Mouse (Mus musculus) T-cell, adult 2 months (primary cell): ENCODE data around the gene Grwd1.

ENCODE experiments used
- DNase-seq: peaks from one replicate; pipeline ENCODE4 v3.0.0; 2022; ENCODE audit warnings: low spot score

Gene Grwd1

DNA sequence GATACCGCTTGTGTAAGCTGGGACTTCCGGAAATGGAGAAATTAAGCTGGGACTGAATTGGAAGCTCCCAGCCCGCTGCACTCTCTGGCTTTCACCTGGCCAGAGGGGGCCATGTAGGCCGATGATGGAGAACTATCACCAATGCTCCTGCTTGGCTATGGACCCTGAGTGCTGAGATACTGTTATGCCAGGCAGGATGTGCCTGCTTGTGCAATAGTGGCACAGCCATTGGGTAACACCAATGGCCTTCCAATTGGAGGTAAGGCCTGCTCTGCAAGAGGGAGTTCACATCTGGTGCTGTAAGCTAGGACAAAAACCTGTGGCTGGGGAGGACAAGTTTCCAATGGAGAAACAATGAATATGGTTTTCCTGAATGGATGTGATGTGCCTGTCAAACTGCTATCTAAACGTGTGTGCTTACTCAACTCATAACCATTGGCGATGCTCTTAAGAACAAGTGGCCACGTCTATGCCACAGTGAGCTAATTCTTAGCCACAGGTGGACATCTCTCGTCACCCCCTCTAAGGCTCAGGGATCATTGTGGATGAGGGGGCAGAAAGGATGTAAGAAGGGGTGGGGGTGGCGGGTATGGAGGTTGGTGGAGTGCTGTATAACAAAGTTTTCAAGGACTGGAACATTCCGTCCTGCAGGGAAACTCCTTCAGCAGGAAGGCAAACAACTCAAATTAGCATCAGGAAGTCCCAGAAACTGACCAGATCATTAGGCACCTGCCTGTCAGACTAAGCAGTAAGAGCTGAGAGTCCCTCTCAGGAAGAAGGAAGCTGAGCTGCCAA lies 12.4 kb upstream of the Grwd1 start:
- no peak for DNase-seq

DNA sequence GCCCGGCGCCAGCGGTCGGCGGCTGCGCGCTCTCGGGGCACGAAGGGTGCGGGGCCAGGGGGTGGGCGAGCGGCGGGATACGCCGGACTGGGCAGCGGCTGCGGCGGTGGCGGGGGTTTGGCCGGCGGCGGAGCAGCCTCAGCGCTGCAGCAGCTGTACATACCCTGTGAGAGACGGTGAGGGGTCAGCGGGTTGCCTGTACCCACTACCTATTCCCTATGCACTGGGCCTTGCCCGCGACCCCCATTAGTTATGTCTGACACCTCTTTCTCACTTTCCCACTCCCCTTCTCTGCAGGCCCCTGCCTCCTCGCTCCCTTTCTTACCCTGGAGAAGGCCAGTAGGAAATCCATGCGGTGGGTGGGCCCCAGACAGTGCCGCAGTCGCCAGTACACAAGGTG lies 3.2 kb upstream of the Grwd1 start:
- DNase-seq: no peak

DNA sequence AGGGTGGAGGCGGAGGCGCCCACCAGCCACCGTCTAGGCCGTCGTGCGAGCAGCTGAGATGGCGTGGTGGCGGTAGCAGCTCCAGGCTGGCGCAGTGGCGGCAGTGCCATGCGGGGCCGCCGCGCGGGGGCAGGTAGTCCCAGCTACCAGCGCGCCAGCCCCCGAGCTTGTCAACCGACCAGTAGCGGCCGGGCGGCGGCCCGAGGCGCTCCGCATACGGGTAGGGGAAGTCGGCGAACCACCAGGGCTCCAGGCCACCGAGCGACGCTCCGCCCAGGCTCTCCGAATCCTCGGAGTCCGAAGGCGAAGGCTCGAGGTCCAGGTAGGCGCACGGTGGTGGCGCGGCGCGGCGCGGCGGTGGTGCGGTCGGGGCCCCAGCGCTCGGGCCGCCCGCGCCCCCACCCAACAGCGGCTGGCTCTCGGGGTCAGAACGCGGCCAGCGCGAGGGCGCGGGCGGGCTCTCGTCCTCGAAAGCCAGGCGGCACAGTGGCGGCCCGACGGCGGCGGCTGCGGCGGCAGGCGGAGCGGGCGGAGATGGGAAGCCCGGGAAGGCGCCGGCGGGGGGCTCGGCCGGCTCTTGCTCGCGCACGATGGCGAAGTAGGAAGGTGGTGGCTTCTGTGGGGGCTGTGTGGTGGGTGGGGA lies 2.5 kb upstream of the Grwd1 start:
- DNase-seq: no peak

DNA sequence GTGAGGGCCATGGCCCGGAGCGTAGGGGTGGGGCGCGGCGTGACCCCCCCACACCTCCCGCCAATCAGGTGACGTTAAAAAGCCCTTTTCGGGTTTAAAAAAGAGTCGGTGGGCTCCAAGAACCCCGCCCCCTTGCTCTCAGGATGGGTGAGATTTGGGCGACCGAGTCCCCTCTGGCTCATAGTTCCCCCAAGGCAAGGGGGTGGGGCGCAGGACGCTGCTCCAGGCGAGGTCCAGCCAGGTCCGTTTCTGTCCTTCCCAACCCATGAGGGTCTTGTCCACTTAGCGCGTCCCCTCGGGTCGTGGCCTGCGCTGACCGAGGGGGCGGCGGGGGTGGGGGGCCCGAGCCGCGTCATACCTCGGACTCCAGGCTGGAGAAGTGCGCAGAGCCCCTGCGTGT lies 1.7 kb upstream of the Grwd1 start:
- no peak for DNase-seq

DNA sequence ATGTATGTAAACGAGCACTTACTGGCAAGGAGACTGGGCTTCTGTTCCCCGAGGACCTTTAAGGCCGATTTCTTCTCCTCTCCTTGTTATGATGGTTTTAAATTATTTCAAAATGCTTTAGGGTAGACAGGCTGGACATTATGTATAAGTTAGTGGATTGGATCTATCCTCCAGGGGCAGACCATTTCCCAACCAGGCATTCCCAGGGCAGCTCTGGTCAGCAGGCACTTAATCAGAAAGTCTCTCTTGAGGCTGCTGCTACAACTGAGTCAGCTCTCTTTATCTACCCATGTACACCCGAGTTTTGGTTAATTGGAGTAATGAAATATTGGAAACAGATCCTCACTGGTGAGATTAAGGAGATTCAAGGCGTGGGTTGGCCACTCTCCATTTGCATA lies 383 bp upstream of the Grwd1 start:
- no peak for DNase-seq

DNA sequence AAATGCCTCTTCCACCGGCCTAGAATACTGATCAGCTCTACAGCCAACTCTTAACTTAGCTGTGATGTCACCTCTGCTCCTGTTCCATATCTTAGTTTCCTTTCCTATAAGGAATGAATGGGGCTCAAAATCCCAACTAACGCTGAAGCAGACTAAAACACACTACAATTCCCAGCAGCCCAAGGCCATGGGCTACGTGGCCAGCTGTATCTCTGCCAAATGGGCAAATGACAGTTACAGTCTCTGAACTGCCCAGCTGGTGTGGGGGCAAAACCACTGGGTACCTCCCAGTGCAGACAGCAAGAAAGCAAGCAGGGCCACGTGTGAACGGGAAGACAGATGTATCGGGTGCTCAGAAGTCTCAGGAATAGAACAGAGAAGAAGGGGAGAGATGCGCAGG lies 4.1 kb downstream of the Grwd1 start:
- no peak for DNase-seq

DNA sequence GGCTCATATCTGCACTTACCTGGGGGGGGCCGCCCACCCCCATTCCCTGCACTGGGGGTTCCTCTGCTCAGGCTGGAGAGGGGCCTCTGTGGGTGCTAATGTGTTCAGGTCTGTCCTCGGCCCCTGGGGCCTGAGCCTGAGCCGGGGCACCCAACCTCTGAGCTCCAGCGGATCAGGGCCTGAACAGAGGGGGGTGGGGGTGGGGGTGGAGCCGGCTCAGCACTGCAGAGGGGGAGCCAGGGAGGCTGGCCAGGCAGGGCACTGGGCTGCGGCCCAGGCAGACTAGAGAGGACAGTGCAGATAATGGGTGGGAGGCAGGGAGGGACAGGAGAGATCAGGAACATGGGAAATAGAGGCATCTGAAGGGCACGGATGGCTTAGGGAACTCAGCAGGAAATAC lies 6.1 kb downstream of the Grwd1 start, which contains the start of gene Kcnj14:
Gene Kcnj14, minus strand, starts transcription at position 185 of the 400 bp plus-strand sequence.
- DNase-seq: no peak

DNA sequence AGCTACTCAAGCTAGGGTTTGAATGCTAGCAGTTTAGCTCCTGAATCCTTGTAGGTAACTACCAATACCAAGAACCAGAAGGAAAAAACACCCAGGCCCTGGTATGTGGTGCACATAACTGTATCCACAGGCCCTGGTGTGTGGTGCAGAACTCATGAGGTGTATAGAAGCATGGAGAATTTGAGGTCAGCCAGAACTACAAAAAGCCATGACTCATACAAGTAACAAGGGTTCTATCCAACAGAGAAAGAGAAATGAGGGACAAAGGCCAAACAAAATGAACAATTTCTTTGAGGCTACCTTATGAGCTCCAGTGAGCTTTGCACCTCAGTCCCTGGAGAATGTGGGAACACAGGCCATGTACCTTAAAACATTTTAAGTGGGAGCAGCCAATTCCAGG lies 9.8 kb downstream of the Grwd1 start:
- DNase-seq: no peak

DNA sequence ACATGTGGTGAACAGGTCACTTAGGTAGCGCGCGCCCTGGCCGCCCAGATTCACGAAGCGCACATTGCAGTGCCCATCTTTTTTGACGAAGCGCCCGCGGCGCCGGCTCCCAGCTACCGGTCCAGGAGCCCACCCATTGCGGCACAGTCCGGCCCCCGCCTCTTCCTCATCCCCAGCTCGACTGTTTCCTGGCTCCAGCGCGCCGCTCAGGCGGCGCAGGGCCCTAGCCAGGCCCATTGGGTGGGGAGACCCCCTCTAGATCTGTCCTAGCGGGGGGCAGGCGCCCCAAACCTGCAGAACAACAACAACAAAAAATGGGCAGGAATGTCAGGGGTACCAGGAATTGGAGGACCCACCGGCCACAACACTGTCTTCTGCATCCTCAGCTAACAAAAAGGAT lies 10.9 kb downstream of the Grwd1 start:
- DNase-seq: no peak

DNA sequence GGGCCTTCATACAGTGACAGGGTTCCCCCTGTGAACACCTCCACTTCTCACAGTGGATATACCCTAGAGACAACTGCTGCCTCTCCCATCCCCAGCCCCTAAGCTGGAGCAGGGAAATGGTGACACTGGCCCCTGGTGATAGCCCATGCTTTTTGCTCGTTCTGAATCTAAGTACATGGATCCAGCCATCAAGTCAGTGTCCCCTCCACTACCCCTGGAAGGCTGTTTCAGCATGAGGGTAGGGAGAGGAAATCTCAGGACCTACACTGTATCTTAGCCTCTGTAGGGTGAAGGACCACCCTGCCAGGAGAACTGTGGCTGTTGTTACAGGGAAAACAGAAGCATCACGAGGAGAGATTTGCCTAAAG lies 14.8 kb downstream of the Grwd1 start:
- DNase-seq: no peak

DNA sequence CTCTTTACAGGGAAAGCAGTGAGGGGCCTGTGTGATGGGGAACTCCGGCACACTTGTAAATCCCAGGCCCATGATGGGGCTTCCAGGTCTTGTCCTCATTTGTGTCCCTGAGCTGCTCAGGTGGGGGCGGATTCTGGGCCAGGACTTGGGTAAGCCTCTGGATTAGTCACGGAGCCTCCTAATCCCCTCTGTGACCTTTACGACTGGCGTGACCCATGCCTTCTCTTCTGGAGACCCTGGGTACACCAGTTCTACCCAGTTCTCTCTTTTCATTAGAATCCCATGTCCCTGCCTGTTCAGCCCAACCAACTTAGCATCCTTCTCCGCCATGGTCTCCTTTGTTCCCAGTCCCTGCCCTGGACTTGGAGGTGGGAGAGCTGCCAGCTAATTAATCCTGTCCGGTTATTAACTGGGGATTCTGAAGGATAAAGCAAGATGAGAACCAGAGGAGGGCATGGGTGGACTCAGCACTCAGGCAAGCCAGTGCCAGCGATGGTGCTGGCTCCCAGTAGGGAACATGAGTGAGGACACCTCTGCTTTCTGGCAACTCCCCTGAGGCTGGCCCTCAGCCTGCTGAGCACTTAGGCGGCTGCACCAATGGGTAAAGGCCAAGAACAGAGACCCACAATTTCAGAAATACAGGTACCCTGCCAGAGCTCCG lies 15.3 kb downstream of the Grwd1 start:
- no peak for DNase-seq

DNA sequence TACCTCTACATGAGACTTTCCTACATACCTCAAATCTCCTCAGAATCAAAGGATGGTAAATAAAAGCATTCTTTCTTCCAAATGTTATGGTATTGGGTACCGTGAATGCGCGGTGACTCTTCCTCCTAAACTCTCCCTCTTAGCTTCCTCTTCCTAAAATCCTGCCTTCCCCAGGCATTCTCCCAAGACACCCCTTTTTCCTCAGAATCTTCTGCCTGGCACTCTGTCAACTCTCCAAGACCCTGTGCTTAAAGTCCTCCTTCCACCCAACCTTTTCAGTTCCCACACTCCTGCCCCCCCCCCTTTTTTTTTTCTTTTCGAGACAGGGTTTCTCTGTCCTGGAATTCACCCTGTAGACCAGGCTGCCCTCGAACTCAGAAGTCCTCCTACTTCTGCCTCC lies 15.9 kb downstream of the Grwd1 start:
- no peak for DNase-seq

DNA sequence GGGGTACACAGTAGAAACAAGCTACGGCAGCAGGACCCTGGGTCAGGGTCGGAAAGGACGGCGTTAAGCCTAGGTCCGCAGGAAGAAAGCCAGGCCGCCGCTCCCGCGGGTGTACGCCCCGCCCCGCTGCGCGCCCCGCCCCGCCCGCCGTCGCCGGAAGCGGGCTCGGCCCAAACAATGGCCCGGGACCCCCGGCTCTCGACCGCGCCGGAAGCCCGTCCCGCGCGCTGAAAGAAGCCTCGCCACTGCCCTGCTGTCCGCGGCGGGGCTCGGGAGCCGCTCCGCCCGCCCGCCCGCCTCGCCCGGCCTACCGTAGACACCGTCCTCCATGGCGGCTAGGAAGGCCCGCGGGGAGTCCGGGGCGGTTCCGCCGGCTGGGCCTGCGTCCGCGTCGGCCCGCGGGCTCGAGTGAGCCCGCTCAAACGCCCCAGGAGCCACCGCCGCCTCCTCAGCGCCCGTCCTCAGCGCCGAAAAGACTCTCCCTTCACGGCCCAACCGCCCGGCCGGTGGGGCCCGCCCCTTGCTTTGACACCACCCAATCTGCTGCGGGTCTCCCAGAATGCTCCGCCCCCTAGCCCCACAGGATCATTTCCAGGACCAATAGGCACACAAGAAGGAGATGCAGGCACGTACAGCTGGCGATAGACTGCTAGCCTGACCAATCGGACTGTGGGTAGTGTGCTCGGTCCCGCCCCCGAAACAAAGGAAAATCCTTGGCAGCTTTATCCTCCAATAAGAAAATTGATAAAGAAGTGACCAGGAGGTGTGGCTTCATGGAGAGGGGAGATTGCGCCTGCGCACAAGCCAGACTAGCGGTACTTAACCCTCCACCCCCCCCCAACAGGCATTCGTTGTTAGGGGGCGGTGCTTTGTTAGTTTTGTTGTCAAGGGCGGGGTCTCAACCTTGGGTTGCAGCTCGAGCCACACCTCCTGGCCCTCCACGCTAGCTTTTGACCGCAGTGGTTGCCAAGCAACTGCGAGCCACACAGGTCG lies 16.7 kb downstream of the Grwd1 start, which contains the start of gene Cyth2:
Gene Cyth2, minus strand, starts transcription at position 795 of the 993 bp plus-strand sequence.
- DNase-seq: peak; percentile 99

DNA sequence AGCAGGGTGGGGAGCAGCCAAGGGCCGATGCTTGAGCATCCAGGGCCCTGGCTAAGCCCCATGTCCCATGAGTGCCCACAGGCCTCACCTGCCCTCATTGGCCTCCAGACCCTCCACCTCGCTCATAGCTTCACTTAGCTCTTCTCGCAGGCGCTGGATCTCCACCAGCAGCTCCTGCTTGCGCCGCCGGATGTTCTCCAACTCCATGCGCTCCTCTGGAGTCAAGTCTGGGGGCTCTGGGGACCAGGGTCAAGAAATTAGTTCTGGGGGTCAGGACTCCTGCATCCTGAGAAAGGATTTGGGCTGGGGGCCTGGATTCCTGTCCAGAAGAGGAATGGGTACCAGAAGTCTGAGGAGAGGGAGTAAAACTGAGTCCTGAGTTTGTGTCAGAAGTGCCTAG lies 17.8 kb downstream of the Grwd1 start:
- no peak for DNase-seq

DNA sequence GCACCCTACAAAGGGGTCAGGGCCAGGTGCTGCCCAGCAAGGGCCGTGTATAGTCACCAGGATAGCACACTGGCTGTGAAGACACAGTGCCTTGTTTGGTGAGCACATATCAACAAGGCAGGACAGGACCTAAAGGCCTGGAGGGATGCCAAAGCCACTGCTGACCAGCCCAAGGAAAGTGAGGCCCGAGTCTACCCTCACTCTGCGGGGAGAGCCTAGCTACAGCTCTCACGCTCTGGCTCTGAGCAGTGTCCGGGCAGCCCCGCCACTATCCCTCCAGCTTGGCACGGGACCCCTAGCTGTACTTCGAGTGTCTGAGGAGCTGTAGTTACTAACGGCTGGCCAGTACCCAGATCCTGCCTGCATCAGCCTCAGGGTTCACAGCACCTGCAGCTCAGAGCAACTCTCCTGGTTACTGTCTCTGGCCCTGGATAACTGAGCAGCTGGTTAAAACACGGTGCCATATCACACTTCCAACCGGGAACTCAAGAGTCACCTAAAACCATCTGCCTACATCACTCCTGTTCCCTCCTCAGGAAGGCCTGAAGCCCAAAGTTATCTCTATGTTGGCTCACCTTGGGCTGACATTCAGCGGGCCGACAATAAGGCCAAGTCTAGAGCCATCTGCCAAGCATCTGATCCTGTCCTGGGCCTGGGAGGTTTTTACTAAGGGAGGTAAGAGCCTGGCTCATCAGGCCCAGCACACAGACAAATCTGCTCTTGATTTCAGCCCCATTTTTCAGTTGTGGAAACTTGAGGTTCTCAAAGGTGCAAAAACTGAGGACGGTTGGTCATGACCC lies 21.3 kb downstream of the Grwd1 start:
- DNase-seq: no peak

DNA sequence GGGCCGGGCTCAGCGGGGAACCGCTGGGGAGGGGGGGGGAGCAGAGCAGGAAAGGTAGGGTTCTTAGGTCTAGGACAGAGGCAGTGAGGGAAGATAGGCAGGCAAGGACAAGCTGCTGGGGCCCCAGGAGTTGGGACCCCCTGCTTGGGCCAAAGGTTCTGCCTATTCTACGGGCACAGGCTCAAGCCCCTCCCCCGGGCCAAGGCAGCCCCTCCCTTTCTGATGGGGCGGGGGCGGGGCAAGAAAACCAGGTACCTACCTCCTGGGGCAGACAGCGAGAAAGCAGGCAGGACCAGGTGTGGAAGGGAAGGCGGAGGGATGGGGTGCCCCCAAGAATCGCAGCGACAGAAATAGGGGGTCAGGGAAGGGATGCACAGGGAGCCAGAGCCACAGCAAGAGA lies 22.3 kb downstream of the Grwd1 start:
- no peak for DNase-seq

DNA sequence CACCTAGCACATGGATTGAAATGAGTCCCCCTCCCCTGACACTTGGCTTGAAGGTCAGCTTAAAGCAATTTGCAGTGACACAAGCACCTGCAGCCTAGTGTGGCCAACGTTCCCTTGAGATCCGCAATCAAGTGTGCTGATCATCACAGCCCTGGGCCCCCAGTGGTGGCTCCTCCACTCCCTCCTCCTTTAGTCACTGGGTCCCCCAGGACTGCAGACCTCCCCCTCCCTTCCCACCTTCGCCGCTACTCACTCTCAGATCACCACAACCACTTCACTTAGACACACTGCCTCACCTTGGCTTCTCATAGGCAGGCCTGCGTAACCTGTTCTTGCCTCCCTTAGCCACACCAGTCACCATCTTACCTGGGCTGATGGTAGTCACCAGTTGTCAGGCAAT lies 24.8 kb downstream of the Grwd1 start:
- DNase-seq: no peak

DNA sequence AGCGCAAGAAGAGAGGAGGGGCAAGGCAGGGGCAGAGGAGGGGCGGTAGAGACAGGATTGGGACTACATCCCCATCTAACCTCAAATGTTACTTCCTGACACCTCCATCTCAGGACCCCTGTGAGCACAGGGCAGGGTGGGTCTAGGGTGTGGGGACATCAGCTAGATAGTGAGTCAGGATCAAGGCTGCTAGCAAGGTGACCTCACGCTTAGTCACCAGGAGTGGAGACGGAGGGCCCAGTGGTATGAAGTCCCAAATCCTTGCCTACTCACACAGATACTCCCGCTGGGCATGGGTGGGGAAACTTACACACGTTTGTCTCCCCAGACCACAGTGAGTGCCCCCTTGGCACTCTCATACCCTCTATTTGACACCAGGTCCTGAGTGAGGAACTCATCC lies 28.2 kb downstream of the Grwd1 start:
- no peak for DNase-seq

DNA sequence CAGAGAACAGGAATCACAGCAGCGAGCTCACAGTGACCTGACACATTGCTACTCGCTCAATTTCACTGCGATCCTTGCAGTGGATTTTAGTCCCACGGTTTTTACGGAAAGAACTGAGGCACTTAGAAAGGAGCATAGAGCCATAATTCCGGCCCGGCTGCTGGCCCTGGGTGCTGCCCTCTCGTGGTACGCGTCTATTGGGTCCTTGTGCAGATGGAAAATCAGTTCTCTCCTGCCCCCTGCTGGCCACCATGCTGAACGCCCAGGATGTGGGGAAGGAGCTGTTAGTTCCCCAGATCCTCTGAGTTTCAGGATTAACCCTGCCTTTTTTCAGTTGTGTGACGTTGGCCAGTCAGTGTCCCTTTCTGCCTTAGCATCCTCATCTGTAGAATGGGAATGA lies 29.4 kb downstream of the Grwd1 start:
- peak; percentile 88 for DNase-seq

DNA sequence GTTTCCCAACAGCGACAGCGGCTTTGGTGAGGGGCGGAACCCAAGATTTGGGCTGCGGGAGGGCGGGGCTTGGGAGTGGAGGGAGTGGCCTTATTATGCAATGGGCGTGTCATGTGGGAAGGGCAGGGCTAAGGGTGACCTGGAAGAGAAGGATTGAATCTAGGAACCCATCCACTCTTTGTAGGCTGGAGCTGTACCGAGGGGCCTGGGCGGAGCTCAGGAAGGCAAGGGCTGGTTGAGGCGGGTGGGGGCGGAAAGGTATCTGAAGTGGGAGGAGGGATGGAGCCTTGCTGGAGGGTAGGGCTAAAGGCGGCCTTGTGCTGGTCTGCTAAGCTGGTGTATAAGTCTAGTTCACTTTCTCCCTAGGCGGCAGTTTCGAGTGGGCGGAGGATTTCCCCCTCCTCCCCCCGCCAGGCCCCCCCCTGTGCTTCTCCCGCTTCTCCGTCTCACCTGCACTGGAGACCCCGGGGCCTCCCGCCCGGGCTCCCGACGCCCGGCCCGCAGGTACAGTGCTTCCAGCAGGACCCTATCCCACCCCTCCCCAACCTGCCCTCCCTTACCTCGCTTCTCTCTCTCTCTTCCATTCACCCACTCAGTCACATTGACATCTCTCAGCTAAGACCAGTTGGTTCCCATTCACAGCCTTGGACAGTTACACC lies 30.1 kb downstream of the Grwd1 start:
- DNase-seq: peak; percentile 41

DNA sequence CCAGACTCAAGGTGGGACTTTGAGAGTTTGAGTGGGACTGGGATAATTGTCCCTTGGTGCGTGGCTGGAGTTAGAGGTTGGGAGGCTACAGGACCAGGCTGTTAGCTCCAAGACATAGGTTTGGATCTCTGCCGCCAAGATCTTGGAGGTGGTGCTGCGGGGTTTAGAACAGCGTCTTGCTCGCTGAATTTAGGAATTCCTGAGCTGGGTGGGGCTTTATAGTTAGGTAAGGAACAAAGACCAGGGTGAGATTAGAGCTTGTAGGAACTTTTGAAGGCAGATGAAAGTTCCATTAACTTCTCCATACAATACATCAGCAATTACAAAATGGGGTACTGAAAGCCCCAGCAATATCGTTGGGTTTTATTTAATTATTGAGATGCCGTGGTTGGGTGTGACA lies 30.7 kb downstream of the Grwd1 start:
- DNase-seq: no peak
